Mouse (Mus musculus) forebrain, embryonic 14.5 days (tissue): Measurements from ENCODE around the gene Zfp764. TPM values are rescaled to one million over a fixed set of nuclear protein-coding genes. Genes with fewer than 3 reads are reported as not detected.
A peak's percentile ranks its signal among the peaks of the same experiment; 100 is the strongest.
"Not testable (repeated sequence)": the region's sequence is repeated elsewhere in the genome, so short reads cannot be mapped to it uniquely, and the experiment has no call there.

ENCODE experiments used
- ATAC-seq: fragments of 200-750 bp; cut with Nextera tagmentation; 2 replicates; pipeline ENCODE4 v1.8.0; 2017; ENCODE audit warnings: mild to moderate bottlenecking, moderate library complexity
- DNase-seq: peaks from one replicate; pipeline ENCODE4 v3.0.0-alpha.2; 2015; ENCODE audit warnings: low spot score
- H3K27ac ChIP-seq: fragments of 300-500 bp; sonication (generic); 2 replicates; pipeline ENCODE4 v1.5.1; 2014; ENCODE audit warnings: low read depth, mild to moderate bottlenecking, control low read depth, low read length, moderate library complexity
- H3K27me3 ChIP-seq: fragments of 300-500 bp; sonication (generic); replicated peaks from 2 replicates; pipeline ENCODE4 v1.6.1; 2014; ENCODE audit warnings: low read length, control low read depth, mixed read lengths; ENCODE audit not compliant: control insufficient read depth, insufficient read depth
- H3K36me3 ChIP-seq: fragments of 300-500 bp; sonication (generic); 2 replicates; pipeline ENCODE4 v1.6.1; 2014; ENCODE audit warnings: low read length, control low read depth; ENCODE audit not compliant: control insufficient read depth, insufficient read depth
- H3K4me1 ChIP-seq: fragments of 300-500 bp; sonication (generic); 2 replicates; pipeline ENCODE4 v1.6.1; 2014; ENCODE audit warnings: antibody characterized with exemption, low read length, control low read depth; ENCODE audit not compliant: control insufficient read depth, insufficient read depth
- H3K4me2 ChIP-seq: fragments of 300-500 bp; sonication (generic); 2 replicates; pipeline ENCODE4 v1.6.1; 2014; ENCODE audit warnings: mild to moderate bottlenecking, control low read depth, low read length
- H3K4me3 ChIP-seq: fragments of 300-500 bp; sonication (generic); 2 replicates; pipeline ENCODE4 v1.5.1; 2014; ENCODE audit warnings: low read depth, low read length, control low read depth
- H3K9ac ChIP-seq: fragments of 300-500 bp; sonication (generic); 2 replicates; pipeline ENCODE4 v1.6.1; 2014; ENCODE audit warnings: mild to moderate bottlenecking, low read length, control low read depth, moderate library complexity
- H3K9me3 ChIP-seq: fragments of 300-500 bp; sonication (generic); replicated peaks from 2 replicates; pipeline ENCODE4 v1.6.1; 2016; ENCODE audit warnings: low read length, control low read depth, mixed read lengths; ENCODE audit not compliant: control insufficient read depth
- WGBS: fragments of 180-500 bp; shearing (Covaris S2); extraction: QIAGEN DNeasy Blood & Tissue Kit; methylation state at CpG from one replicate; pipeline ENCODE4 v1.1.7; 2014; 5-methylcytosine and 5-hydroxymethylcytosine counted together
- polyA plus RNA-seq: library from polyadenylated mRNA; unstranded; fragments of >200 nt; fragmentation: Nextera tagmentation; extraction: Ambion mirVana; gene quantifications from 2 replicates; pipeline ENCODE4 v1.2.1, GENCODE M21; 2014

Zfp764 gene
- polyA plus RNA-seq, 1 experiment from 2014 or later, result 4.4 TPM

GRCm38 (mm10) chr7:127426354-127426753, 19.7 kb upstream of the Zfp764 start:
- Histone ChIP-seq H3K4me3 (no peak overlapping the region), H3K27ac (no peak overlapping the region), H3K36me3 (no peaks in the 10 kb centered on the region), H3K9me3 (no peaks in the 10 kb centered on the region), H3K4me2 (no peak overlapping the region), H3K4me1 (no peaks in the 10 kb centered on the region), H3K9ac (no peak overlapping the region), H3K27me3 (0 out of 2 replicates have a peak, but pooled peaks cover 4% of the 10 kb centered on the region)
- ATAC-seq, result no peak
- DNase-seq, result no peak
- 71% methylated on average over 3 of the region's 3 CpGs for WGBS

GRCm38 (mm10) chr7:127425911-127426310, 19.3 kb upstream of the Zfp764 start:
- Histone ChIP-seq H3K4me3 (no peak overlapping the region), H3K36me3 (no peaks in the 10 kb centered on the region), H3K4me1 (peaks cover 3% of the 10 kb centered on the region), H3K4me2 (no peak overlapping the region), H3K27ac (no peak overlapping the region), H3K9me3 (no peaks in the 10 kb centered on the region), H3K27me3 (0 out of 2 replicates have a peak, but pooled peaks cover 4% of the 10 kb centered on the region), H3K9ac (no peak overlapping the region)
- ATAC-seq (no peak), DNase-seq (no peak)
- WGBS, result 83% methylated on average over 2 of the region's 2 CpGs

- no peak for DNase-seq
- H3K4me2 ChIP-seq, result no peak overlapping the region
- no peak overlapping the region for H3K27ac ChIP-seq
- ATAC-seq, result no peak
- H3K4me3 ChIP-seq, result no peak overlapping the region
- 0 out of 2 replicates have a peak, but pooled peaks cover 4% of the 10 kb centered on the region for H3K27me3 ChIP-seq
- no peaks in the 10 kb centered on the region for H3K36me3 ChIP-seq
- WGBS, result 89% methylated on average over 3 of the region's 3 CpGs
- peaks cover 5% of the 10 kb centered on the region for H3K4me1 ChIP-seq
- H3K9ac ChIP-seq, result no peak overlapping the region
- H3K9me3 ChIP-seq, result no peaks in the 10 kb centered on the region
Measured at GRCm38 (mm10) chr7:127425291-127425690, 18.7 kb upstream of the Zfp764 start.

- Histone ChIP-seq H3K4me3 (peak overlapping the region; percentile 75), H3K27ac (no peak overlapping the region), H3K9ac (peak overlapping the region; percentile 92; the same call in 1 of the 2 replicates), H3K27me3 (0 out of 2 replicates have a peak, but pooled peaks cover 4% of the 10 kb centered on the region), H3K4me2 (peak overlapping the region; percentile 81), H3K9me3 (no peaks in the 10 kb centered on the region), H3K36me3 (peaks cover 18% of the 10 kb centered on the region), H3K4me1 (peaks cover 5% of the 10 kb centered on the region)
- ATAC-seq (peak; percentile 78), DNase-seq (peak; percentile 65)
- WGBS, result under 1% methylated on average over 15 of the region's 15 CpGs
Measured at GRCm38 (mm10) chr7:127422247-127422646, 15.6 kb upstream of the Zfp764 start.

GRCm38 (mm10) chr7:127421388-127422191, 15.0 kb upstream of the Zfp764 start, which contains the start of gene Zfp688:
Gene Zfp688 (minus strand): TSS chr7:127422068.
- peaks cover 5% of the 10 kb centered on the region for H3K4me1 ChIP-seq
- H3K4me3 ChIP-seq, result peak within 1 kb of the TSS; percentile 75
- H3K36me3 ChIP-seq, result peaks cover 18% of the 10 kb centered on the region
- H3K9ac ChIP-seq, result peak within 1 kb of the TSS; percentile 92
- DNase-seq (peak; percentile 94), ATAC-seq (peak; percentile 99)
- H3K27ac ChIP-seq, result peak within 1 kb of the TSS; percentile 58
- WGBS, result 1% methylated on average over 44 of the region's 48 CpGs
- peak within 1 kb of the TSS; percentile 81 for H3K4me2 ChIP-seq
- no peaks in the 10 kb centered on the region for H3K9me3 ChIP-seq
- 0 out of 2 replicates have a peak, but pooled peaks cover 4% of the 10 kb centered on the region for H3K27me3 ChIP-seq

- Histone ChIP-seq H3K4me3 (no peak overlapping the region), H3K9ac (no peak overlapping the region), H3K4me1 (no peaks in the 10 kb centered on the region), H3K27ac (no peak overlapping the region), H3K27me3 (0 out of 2 replicates have a peak, but pooled peaks cover 2% of the 10 kb centered on the region), H3K4me2 (no peak overlapping the region), H3K9me3 (no peaks in the 10 kb centered on the region), H3K36me3 (no peaks in the 10 kb centered on the region)
- 88% methylated on average over 2 of the region's 2 CpGs for WGBS
- no peak for ATAC-seq
- DNase-seq, result no peak
Measured at GRCm38 (mm10) chr7:127411418-127411817, 4.8 kb upstream of the Zfp764 start.

- 94% methylated on average over 6 of the region's 6 CpGs for whole genome bisulfite sequencing
Measured at GRCm38 (mm10) chr7:127404101-127404500, 2.5 kb downstream of the Zfp764 start.

GRCm38 (mm10) chr7:127402980-127403379, 3.6 kb downstream of the Zfp764 start:
- Histone ChIP-seq H3K9me3 (no peaks in the 10 kb centered on the region), H3K27ac (no peak overlapping the region), H3K4me2 (no peak overlapping the region), H3K9ac (no peak overlapping the region), H3K27me3 (no peaks in the 10 kb centered on the region), H3K4me1 (no peaks in the 10 kb centered on the region), H3K36me3 (no peaks in the 10 kb centered on the region), H3K4me3 (no peak overlapping the region)
- ATAC-seq (no peak), DNase-seq (no peak)
- WGBS, result 42% methylated on average over 2 of the region's 2 CpGs

More at GRCm38 (mm10) chr7:127404101-127404500, 2.5 kb downstream of the Zfp764 start:
- H3K4me1 ChIP-seq, H3K9me3 ChIP-seq, H3K4me2 ChIP-seq, H3K27ac ChIP-seq, DNase-seq, H3K4me3 ChIP-seq, ATAC-seq, H3K27me3 ChIP-seq, H3K36me3 ChIP-seq, H3K9ac ChIP-seq: not testable (repeated sequence)

GRCm38 (mm10) chr7:127400355-127400754, 6.3 kb downstream of the Zfp764 start:
- 68% methylated on average over 3 of the region's 3 CpGs for WGBS
- Histone ChIP-seq H3K9me3 (no peaks in the 10 kb centered on the region), H3K4me1 (no peaks in the 10 kb centered on the region), H3K4me3 (no peak overlapping the region), H3K27ac (no peak overlapping the region), H3K4me2 (no peak overlapping the region), H3K36me3 (no peaks in the 10 kb centered on the region), H3K9ac (no peak overlapping the region), H3K27me3 (no peaks in the 10 kb centered on the region)
- DNase-seq (no peak), ATAC-seq (no peak)
